Mouse (Mus musculus): ENCODE measurements around the gene 4933406M09Rik. TPM values are rescaled to one million over a fixed set of nuclear protein-coding genes. Genes with fewer than 3 reads are reported as not detected.

The 4933406M09Rik gene
- polyA plus RNA-seq, 2 experiments = not detected

DNA sequence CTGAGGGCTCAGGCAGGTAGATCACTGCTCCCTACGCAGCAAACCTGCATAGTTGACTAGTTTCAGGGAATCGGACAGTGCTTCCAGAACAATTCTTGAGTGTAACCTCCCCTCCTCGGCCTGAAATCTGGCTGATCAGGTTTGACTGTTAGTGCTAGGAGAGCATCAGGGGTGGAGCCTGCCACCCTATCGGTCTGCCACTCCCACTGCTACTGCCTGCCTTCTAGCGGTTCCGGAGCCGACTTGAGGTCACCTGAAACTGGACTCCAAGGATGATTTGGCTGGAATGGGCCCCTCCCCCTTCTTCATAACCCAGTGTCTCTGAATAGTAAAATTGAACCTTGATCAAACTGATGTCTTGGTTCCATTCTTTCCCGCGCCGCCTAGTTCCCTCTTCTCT lies 47.3 kb downstream of the 4933406M09Rik start:
- H3K9me3 ChIP-seq (ENCODE audit: control insufficient read depth, low read length) = no peaks in the 10 kb centered on the region
- no peak overlapping the region for H3K4me2 ChIP-seq (replicated peaks; ENCODE audit: low read depth, low read length, severe bottlenecking)
- H3K27me3 ChIP-seq (ENCODE audit: control insufficient read depth, insufficient read depth, low read length) = no peaks in the 10 kb centered on the region
- no peak overlapping the region for H3K4me3 ChIP-seq (replicated peaks; ENCODE audit: low read length)
- WGBS = 83% methylated on average over 10 of the region's 10 CpGs
- peaks cover 53% of the 10 kb centered on the region for H3K36me3 ChIP-seq (ENCODE audit: control insufficient read depth, insufficient read depth, low read length)
- TF ChIP-seq POLR2A (IDR thresholded peaks at IDR 0.05; ENCODE audit: borderline replicate concordance, extremely low read depth, insufficient read depth, insufficient read length) = no peak
- no peak overlapping the region for H3K27ac ChIP-seq (replicated peaks; ENCODE audit: low read depth, low read length)
- ATAC-seq (ENCODE audit: low FRiP score, low read depth) (no peak), DNase-seq (ENCODE audit: low spot score) (no peak)
- no peaks in the 10 kb centered on the region for H3K4me1 ChIP-seq (ENCODE audit: control insufficient read depth, insufficient read depth, low read length)
- no peak overlapping the region for H3K9ac ChIP-seq (ENCODE audit: low read depth, low read length, severe bottlenecking)

GRCm38 (mm10) chr1:134433473-134433872 lies 47.7 kb downstream of the 4933406M09Rik start:
- Histone ChIP-seq H3K9ac (ENCODE audit: low read depth, low read length, severe bottlenecking) (no peak overlapping the region), H3K4me2 (replicated peaks; ENCODE audit: low read depth, low read length, severe bottlenecking) (no peak overlapping the region), H3K9me3 (ENCODE audit: control insufficient read depth, low read length) (no peaks in the 10 kb centered on the region), H3K27ac (replicated peaks; ENCODE audit: low read depth, low read length) (no peak overlapping the region), H3K4me1 (ENCODE audit: control insufficient read depth, insufficient read depth, low read length) (no peaks in the 10 kb centered on the region), H3K4me3 (replicated peaks; ENCODE audit: low read length) (no peak overlapping the region), H3K27me3 (ENCODE audit: control insufficient read depth, insufficient read depth, low read length) (no peaks in the 10 kb centered on the region), H3K36me3 (ENCODE audit: control insufficient read depth, insufficient read depth, low read length) (peaks cover 48% of the 10 kb centered on the region)
- no peak for TF ChIP-seq POLR2A (IDR thresholded peaks at IDR 0.05; ENCODE audit: borderline replicate concordance, extremely low read depth, insufficient read depth, insufficient read length)
- no peak for ATAC-seq (ENCODE audit: low FRiP score, low read depth)
- 94% methylated on average over 4 of the region's 4 CpGs for WGBS
- DNase-seq (ENCODE audit: low spot score) = no peak

DNA sequence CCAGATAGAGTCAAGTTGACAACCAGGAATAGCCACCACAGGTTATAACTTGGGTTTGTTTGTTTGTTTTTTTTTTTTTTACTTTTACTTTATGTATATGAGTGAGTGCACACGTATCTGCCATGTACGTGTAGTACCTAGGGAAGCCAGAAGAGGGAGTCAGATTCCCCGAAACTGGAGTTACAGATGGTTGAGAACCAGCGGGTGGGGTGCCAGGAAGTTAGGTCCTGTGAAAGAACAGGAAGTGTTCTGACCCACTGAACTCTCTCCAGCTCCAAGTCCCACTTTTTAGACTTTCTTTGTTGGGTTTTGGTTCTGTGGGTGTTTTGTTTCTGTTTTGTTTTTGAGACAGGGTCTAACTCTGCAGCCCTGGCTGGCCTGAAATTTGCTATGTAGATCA lies 49.7 kb downstream of the 4933406M09Rik start:
- H3K9ac ChIP-seq (ENCODE audit: low read depth, low read length, severe bottlenecking) = no peak overlapping the region
- H3K4me2 ChIP-seq (replicated peaks; ENCODE audit: low read depth, low read length, severe bottlenecking) = no peak overlapping the region
- no peak overlapping the region for H3K27ac ChIP-seq (replicated peaks; ENCODE audit: low read depth, low read length)
- no peak overlapping the region for H3K4me3 ChIP-seq (replicated peaks; ENCODE audit: low read length)
- no peaks in the 10 kb centered on the region for H3K9me3 ChIP-seq (ENCODE audit: control insufficient read depth, low read length)
- H3K27me3 ChIP-seq (ENCODE audit: control insufficient read depth, insufficient read depth, low read length) = no peaks in the 10 kb centered on the region
- no peak for ATAC-seq (ENCODE audit: low FRiP score, low read depth)
- H3K36me3 ChIP-seq (ENCODE audit: control insufficient read depth, insufficient read depth, low read length) = peaks cover 30% of the 10 kb centered on the region
- TF ChIP-seq POLR2A (IDR thresholded peaks at IDR 0.05; ENCODE audit: borderline replicate concordance, extremely low read depth, insufficient read depth, insufficient read length) = no peak
- 37% methylated on average over 4 of the region's 4 CpGs for WGBS
- H3K4me1 ChIP-seq (ENCODE audit: control insufficient read depth, insufficient read depth, low read length) = no peaks in the 10 kb centered on the region
- no peak for DNase-seq (ENCODE audit: low spot score)

- DNase-seq (ENCODE audit: low spot score) (no peak), ATAC-seq (ENCODE audit: low FRiP score, low read depth) (no peak)
- no peak overlapping the region for H3K9ac ChIP-seq (ENCODE audit: low read depth, low read length, severe bottlenecking)
- no peak overlapping the region for H3K4me3 ChIP-seq (replicated peaks; ENCODE audit: low read length)
- H3K4me1 ChIP-seq (ENCODE audit: control insufficient read depth, insufficient read depth, low read length) = no peaks in the 10 kb centered on the region
- no peak overlapping the region for H3K27ac ChIP-seq (replicated peaks; ENCODE audit: low read depth, low read length)
- no peaks in the 10 kb centered on the region for H3K9me3 ChIP-seq (ENCODE audit: control insufficient read depth, low read length)
- no peaks in the 10 kb centered on the region for H3K27me3 ChIP-seq (ENCODE audit: control insufficient read depth, insufficient read depth, low read length)
- TF ChIP-seq POLR2A (IDR thresholded peaks at IDR 0.05; ENCODE audit: borderline replicate concordance, extremely low read depth, insufficient read depth, insufficient read length) = no peak
- H3K36me3 ChIP-seq (ENCODE audit: control insufficient read depth, insufficient read depth, low read length) = no peaks in the 10 kb centered on the region
- no peak overlapping the region for H3K4me2 ChIP-seq (replicated peaks; ENCODE audit: low read depth, low read length, severe bottlenecking)
- 84% methylated on average over 6 of the region's 6 CpGs for WGBS
Observed at GRCm38 (mm10) chr1:134440437-134440836, 54.7 kb downstream of the 4933406M09Rik start.

Other genes with a start within 250 kb of the 4933406M09Rik start
- 12.3 and 12.9 TPM in 2 replicates for gene Chil1, start 203.8 kb upstream of the 4933406M09Rik start, polyA plus RNA-seq (2012; rRNA removed)
- gene Chil1, start 203.8 kb upstream of the 4933406M09Rik start, polyA plus RNA-seq (2014; fragmentation: Nextera tagmentation; extraction: Ambion mirVana) = 13.6 and 16.3 TPM in 2 replicates
- 92.6 and 110 TPM in 2 replicates for gene Mybph, start 192.5 kb upstream of the 4933406M09Rik start, polyA plus RNA-seq (2012; rRNA removed)
- gene Mybph, start 192.5 kb upstream of the 4933406M09Rik start, polyA plus RNA-seq (2014; fragmentation: Nextera tagmentation; extraction: Ambion mirVana) = 93.0 and 115 TPM in 2 replicates
- 2.0 and 3.6 TPM in 2 replicates for gene Adora1, start 150.5 kb upstream of the 4933406M09Rik start, polyA plus RNA-seq (2012; rRNA removed)
- gene Adora1, start 150.5 kb upstream of the 4933406M09Rik start, polyA plus RNA-seq (2014; fragmentation: Nextera tagmentation; extraction: Ambion mirVana) = 1.4 and 2.0 TPM in 2 replicates
- gene Myog, start 96.0 kb upstream of the 4933406M09Rik start, polyA plus RNA-seq (2012; rRNA removed) = 162 and 165 TPM in 2 replicates
- 118 and 149 TPM in 2 replicates for gene Myog, start 96.0 kb upstream of the 4933406M09Rik start, polyA plus RNA-seq (2014; fragmentation: Nextera tagmentation; extraction: Ambion mirVana)
- 32.3 and 38.9 TPM in 2 replicates for gene Ppfia4, start 53.0 kb upstream of the 4933406M09Rik start, polyA plus RNA-seq (2012; rRNA removed)
- 10.1 and 10.9 TPM in 2 replicates for gene Ppfia4, start 53.0 kb upstream of the 4933406M09Rik start, polyA plus RNA-seq (2014; fragmentation: Nextera tagmentation; extraction: Ambion mirVana)
- gene Tmem183a, start 24.0 kb upstream of the 4933406M09Rik start, polyA plus RNA-seq (2012; rRNA removed) = 83.0 and 110 TPM in 2 replicates
- gene Tmem183a, start 24.0 kb upstream of the 4933406M09Rik start, polyA plus RNA-seq (2014; fragmentation: Nextera tagmentation; extraction: Ambion mirVana) = 77.8 and 86.8 TPM in 2 replicates
- gene Cyb5r1, start 19.6 kb downstream of the 4933406M09Rik start, polyA plus RNA-seq (2012; rRNA removed) = 43.0 and 46.0 TPM in 2 replicates
- gene Cyb5r1, start 19.6 kb downstream of the 4933406M09Rik start, polyA plus RNA-seq (2014; fragmentation: Nextera tagmentation; extraction: Ambion mirVana) = 28.6 and 31.8 TPM in 2 replicates
- 74.9 and 82.9 TPM in 2 replicates for gene Adipor1, start 29.4 kb downstream of the 4933406M09Rik start, polyA plus RNA-seq (2012; rRNA removed)
- 92.1 and 97.6 TPM in 2 replicates for gene Adipor1, start 29.4 kb downstream of the 4933406M09Rik start, polyA plus RNA-seq (2014; fragmentation: Nextera tagmentation; extraction: Ambion mirVana)
- gene Klhl12, start 69.6 kb downstream of the 4933406M09Rik start, polyA plus RNA-seq (2012; rRNA removed) = 19.3 and 21.4 TPM in 2 replicates
- 21.6 and 23.7 TPM in 2 replicates for gene Klhl12, start 69.6 kb downstream of the 4933406M09Rik start, polyA plus RNA-seq (2014; fragmentation: Nextera tagmentation; extraction: Ambion mirVana)
- 25.2 and 26.5 TPM in 2 replicates for gene Rabif, start 108.7 kb downstream of the 4933406M09Rik start, polyA plus RNA-seq (2012; rRNA removed)
- gene Rabif, start 108.7 kb downstream of the 4933406M09Rik start, polyA plus RNA-seq (2014; fragmentation: Nextera tagmentation; extraction: Ambion mirVana) = 39.8 and 44.3 TPM in 2 replicates
- gene Mgat4e, start 163.7 kb downstream of the 4933406M09Rik start, polyA plus RNA-seq (2012; rRNA removed) = 0.10 and 0.15 TPM in 2 replicates
- gene Mgat4e, start 163.7 kb downstream of the 4933406M09Rik start, polyA plus RNA-seq (2014; fragmentation: Nextera tagmentation; extraction: Ambion mirVana) = not detected in 2 replicates
- gene Kdm5b, start 174.2 kb downstream of the 4933406M09Rik start, polyA plus RNA-seq (2012; rRNA removed) = 38.1 TPM in 2 replicates
- gene Kdm5b, start 174.2 kb downstream of the 4933406M09Rik start, polyA plus RNA-seq (2014; fragmentation: Nextera tagmentation; extraction: Ambion mirVana) = 83.5 and 100 TPM in 2 replicates

Data from limb, embryonic 14.5 days (tissue).